Mouse (Mus musculus): ENCODE measurements at regions not wholly inside any gene's neighbourhood (a gene's known extent, or its start where the extent isn't known, plus 50 kb on each side); places are given as distances from the start of the nearest gene placed in this dataset.

- Histone ChIP-seq H3K36me3 (no peaks in the 10 kb centered on the region), H3K9ac (no peak overlapping the region), H3K4me1 (replicated peaks) (no peaks in the 10 kb centered on the region), H3K27me3 (no peaks in the 10 kb centered on the region), H3K9me3 (replicated peaks) (no peaks in the 10 kb centered on the region), H3K27ac (no peak overlapping the region), H3K4me2 (no peak overlapping the region), H3K4me3 (replicated peaks) (no peak overlapping the region)
- DNase-seq (no peak), ATAC-seq (ENCODE audit: low read depth) (no peak)
- WGBS (ENCODE audit: insufficient replicate concordance) = 60% methylated on average over 6 of the region's 6 CpGs
Observed at GRCm38 (mm10) chr10:22915785-22916514, 96.0 kb upstream of the Tcf21 start.

- ATAC-seq (ENCODE audit: low read depth) (no peak), DNase-seq (no peak)
- H3K9ac ChIP-seq = no peak overlapping the region
- H3K27me3 ChIP-seq = no peaks in the 10 kb centered on the region
- no peaks in the 10 kb centered on the region for H3K9me3 ChIP-seq (replicated peaks)
- H3K27ac ChIP-seq = no peak overlapping the region
- no peaks in the 10 kb centered on the region for H3K36me3 ChIP-seq
- no peak overlapping the region for H3K4me3 ChIP-seq (replicated peaks)
- WGBS (ENCODE audit: insufficient replicate concordance) = 53% methylated on average over 1 of the region's 1 CpGs
- H3K4me1 ChIP-seq (replicated peaks) = no peaks in the 10 kb centered on the region
- H3K4me2 ChIP-seq = no peak overlapping the region
Observed at GRCm38 (mm10) chr10:22913112-22913511, 93.1 kb upstream of the Tcf21 start.

- no peaks in the 10 kb centered on the region for H3K27me3 ChIP-seq
- no peak overlapping the region for H3K4me2 ChIP-seq
- H3K9me3 ChIP-seq (replicated peaks) = no peaks in the 10 kb centered on the region
- H3K36me3 ChIP-seq = no peaks in the 10 kb centered on the region
- no peak overlapping the region for H3K27ac ChIP-seq
- H3K4me3 ChIP-seq (replicated peaks) = no peak overlapping the region
- 62% methylated on average over 6 of the region's 6 CpGs for WGBS (ENCODE audit: insufficient replicate concordance)
- no peaks in the 10 kb centered on the region for H3K4me1 ChIP-seq (replicated peaks)
- DNase-seq = no peak
- ATAC-seq (ENCODE audit: low read depth) = no peak
- H3K9ac ChIP-seq = no peak overlapping the region
Observed at GRCm38 (mm10) chr10:22908640-22909039, 88.7 kb upstream of the Tcf21 start.

GRCm38 (mm10) chr10:22905281-22905680 lies 85.3 kb upstream of the Tcf21 start:
- no peaks in the 10 kb centered on the region for H3K27me3 ChIP-seq
- H3K4me1 ChIP-seq (replicated peaks) = no peaks in the 10 kb centered on the region
- ATAC-seq (ENCODE audit: low read depth) = no peak
- H3K9me3 ChIP-seq (replicated peaks) = no peaks in the 10 kb centered on the region
- DNase-seq = no peak
- H3K4me3 ChIP-seq (replicated peaks) = no peak overlapping the region
- WGBS (ENCODE audit: insufficient replicate concordance) = 67% methylated on average over 2 of the region's 2 CpGs
- H3K4me2 ChIP-seq = no peak overlapping the region
- H3K9ac ChIP-seq = no peak overlapping the region
- H3K27ac ChIP-seq = no peak overlapping the region
- H3K36me3 ChIP-seq = no peaks in the 10 kb centered on the region

- no peak for ATAC-seq (ENCODE audit: low read depth)
- no peak overlapping the region for H3K9ac ChIP-seq
- H3K4me3 ChIP-seq (replicated peaks) = no peak overlapping the region
- H3K4me2 ChIP-seq = no peak overlapping the region
- no peaks in the 10 kb centered on the region for H3K9me3 ChIP-seq (replicated peaks)
- WGBS (ENCODE audit: insufficient replicate concordance) = 60% methylated on average over 10 of the region's 10 CpGs
- no peak for DNase-seq
- H3K36me3 ChIP-seq = no peaks in the 10 kb centered on the region
- H3K27ac ChIP-seq = no peak overlapping the region
- H3K4me1 ChIP-seq (replicated peaks) = no peaks in the 10 kb centered on the region
- no peaks in the 10 kb centered on the region for H3K27me3 ChIP-seq
Observed at GRCm38 (mm10) chr10:22893442-22893985, 73.5 kb upstream of the Tcf21 start.

- Histone ChIP-seq H3K4me3 (replicated peaks) (no peak overlapping the region), H3K4me2 (no peak overlapping the region), H3K36me3 (no peaks in the 10 kb centered on the region), H3K4me1 (replicated peaks) (no peaks in the 10 kb centered on the region), H3K9me3 (replicated peaks) (no peaks in the 10 kb centered on the region), H3K9ac (no peak overlapping the region), H3K27me3 (no peaks in the 10 kb centered on the region), H3K27ac (no peak overlapping the region)
- DNase-seq = no peak
- ATAC-seq (ENCODE audit: low read depth) = no peak
- 42% methylated on average over 6 of the region's 6 CpGs for WGBS (ENCODE audit: insufficient replicate concordance)
Observed at GRCm38 (mm10) chr10:22887451-22887850, 67.5 kb upstream of the Tcf21 start.

- no peaks in the 10 kb centered on the region for H3K9me3 ChIP-seq (replicated peaks)
- ATAC-seq (ENCODE audit: low read depth) (no peak), DNase-seq (no peak)
- H3K4me1 ChIP-seq (replicated peaks) = no peaks in the 10 kb centered on the region
- no peaks in the 10 kb centered on the region for H3K27me3 ChIP-seq
- no peak overlapping the region for H3K4me2 ChIP-seq
- H3K4me3 ChIP-seq (replicated peaks) = no peak overlapping the region
- H3K36me3 ChIP-seq = no peaks in the 10 kb centered on the region
- no peak overlapping the region for H3K9ac ChIP-seq
- 20% methylated on average over 4 of the region's 4 CpGs for WGBS (ENCODE audit: insufficient replicate concordance)
- H3K27ac ChIP-seq = no peak overlapping the region
Observed at GRCm38 (mm10) chr10:22879714-22880113, 59.7 kb upstream of the Tcf21 start.

GRCm38 (mm10) chr10:22877536-22878130 lies 57.7 kb upstream of the Tcf21 start:
- H3K4me3 ChIP-seq (replicated peaks) = no peak overlapping the region
- ATAC-seq (ENCODE audit: low read depth) (no peak), DNase-seq (no peak)
- H3K4me2 ChIP-seq = no peak overlapping the region
- no peaks in the 10 kb centered on the region for H3K9me3 ChIP-seq (replicated peaks)
- no peaks in the 10 kb centered on the region for H3K27me3 ChIP-seq
- no peak overlapping the region for H3K9ac ChIP-seq
- H3K4me1 ChIP-seq (replicated peaks) = no peaks in the 10 kb centered on the region
- H3K27ac ChIP-seq = no peak overlapping the region
- no peaks in the 10 kb centered on the region for H3K36me3 ChIP-seq
- WGBS (ENCODE audit: insufficient replicate concordance) = 54% methylated on average over 5 of the region's 5 CpGs

GRCm38 (mm10) chr10:22877028-22877427 lies 57.1 kb upstream of the Tcf21 start:
- H3K27me3 ChIP-seq = no peaks in the 10 kb centered on the region
- no peak overlapping the region for H3K4me2 ChIP-seq
- no peak overlapping the region for H3K9ac ChIP-seq
- no peak overlapping the region for H3K27ac ChIP-seq
- DNase-seq (no peak), ATAC-seq (ENCODE audit: low read depth) (no peak)
- 46% methylated on average over 2 of the region's 2 CpGs for WGBS (ENCODE audit: insufficient replicate concordance)
- H3K36me3 ChIP-seq = no peaks in the 10 kb centered on the region
- no peaks in the 10 kb centered on the region for H3K9me3 ChIP-seq (replicated peaks)
- no peak overlapping the region for H3K4me3 ChIP-seq (replicated peaks)
- H3K4me1 ChIP-seq (replicated peaks) = no peaks in the 10 kb centered on the region

- no peak overlapping the region for H3K27ac ChIP-seq
- no peaks in the 10 kb centered on the region for H3K36me3 ChIP-seq
- H3K9me3 ChIP-seq (replicated peaks) = no peaks in the 10 kb centered on the region
- no peak for DNase-seq
- no peaks in the 10 kb centered on the region for H3K27me3 ChIP-seq
- no peak overlapping the region for H3K9ac ChIP-seq
- H3K4me3 ChIP-seq (replicated peaks) = no peak overlapping the region
- no peak overlapping the region for H3K4me2 ChIP-seq
- H3K4me1 ChIP-seq (replicated peaks) = no peaks in the 10 kb centered on the region
- no peak for ATAC-seq (ENCODE audit: low read depth)
- 63% methylated on average over 5 of the region's 5 CpGs for WGBS (ENCODE audit: insufficient replicate concordance)
Observed at GRCm38 (mm10) chr10:22875675-22876074, 55.7 kb upstream of the Tcf21 start.

GRCm38 (mm10) chr10:22875181-22875580 lies 55.2 kb upstream of the Tcf21 start:
- Histone ChIP-seq H3K4me2 (no peak overlapping the region), H3K4me1 (replicated peaks) (no peaks in the 10 kb centered on the region), H3K27ac (no peak overlapping the region), H3K36me3 (no peaks in the 10 kb centered on the region), H3K9me3 (replicated peaks) (no peaks in the 10 kb centered on the region), H3K9ac (no peak overlapping the region), H3K4me3 (replicated peaks) (no peak overlapping the region), H3K27me3 (no peaks in the 10 kb centered on the region)
- WGBS (ENCODE audit: insufficient replicate concordance) = 66% methylated on average over 4 of the region's 4 CpGs
- DNase-seq (no peak), ATAC-seq (ENCODE audit: low read depth) (no peak)

All from liver, embryonic 13.5 days (tissue).